Mouse (Mus musculus): ENCODE results near the gene A830018L16Rik. TPM values are rescaled to one million over a fixed set of nuclear protein-coding genes. Genes with fewer than 3 reads are reported as not detected.

A830018L16Rik gene
- polyA plus RNA-seq, 1 experiment from 2014 or later = not detected

DNA sequence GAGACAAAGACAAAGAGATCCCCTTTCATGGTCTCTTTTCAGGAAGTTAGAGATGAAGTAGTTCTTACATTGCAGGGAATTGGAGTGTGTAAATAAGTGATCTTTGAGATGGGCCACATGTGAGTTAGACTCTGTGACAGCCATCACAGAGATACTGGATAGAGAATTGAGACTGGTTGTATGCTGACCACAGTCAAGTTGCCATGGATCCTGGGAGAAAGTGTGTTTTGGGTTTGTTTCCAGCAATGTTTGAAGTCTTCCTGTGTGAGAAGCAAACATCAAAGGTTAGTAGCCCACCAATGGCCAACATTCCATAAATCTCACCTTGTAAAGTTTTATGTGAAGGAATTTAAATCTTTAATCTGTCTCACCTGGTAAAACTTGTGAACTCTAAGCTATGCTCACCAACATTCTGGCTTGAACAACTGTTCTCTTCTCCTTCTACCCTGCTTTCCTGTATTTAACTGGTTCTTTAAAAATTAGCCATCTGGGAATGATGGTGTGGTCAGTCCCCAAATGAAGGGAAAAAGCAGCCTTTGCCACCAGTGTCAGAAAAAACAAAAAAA is 330.9 kb downstream of the A830018L16Rik start:
- Histone ChIP-seq H3K27ac (ENCODE audit: low read depth) (no peak overlapping the region), H3K36me3 (replicated peaks; ENCODE audit: insufficient read depth, low read length) (no peaks in the 10 kb centered on the region), H3K4me2 (ENCODE audit: low read depth, low read length) (no peak overlapping the region), H3K27me3 (ENCODE audit: insufficient read depth, low read length) (no peaks in the 10 kb centered on the region), H3K9me3 (ENCODE audit: low read length) (no peaks in the 10 kb centered on the region), H3K4me1 (ENCODE audit: insufficient read depth) (no peaks in the 10 kb centered on the region), H3K4me3 (ENCODE audit: low read depth, low read length) (no peak overlapping the region), H3K9ac (replicated peaks) (no peak overlapping the region)
- DNase-seq = no peak
- ATAC-seq = no peak
- no peak for TF ChIP-seq CTCF (IDR thresholded peaks at IDR 0.05; ENCODE audit: low read depth)
- TF ChIP-seq EP300 (IDR thresholded peaks at IDR 0.05; ENCODE audit: low read depth) = no peak

DNA sequence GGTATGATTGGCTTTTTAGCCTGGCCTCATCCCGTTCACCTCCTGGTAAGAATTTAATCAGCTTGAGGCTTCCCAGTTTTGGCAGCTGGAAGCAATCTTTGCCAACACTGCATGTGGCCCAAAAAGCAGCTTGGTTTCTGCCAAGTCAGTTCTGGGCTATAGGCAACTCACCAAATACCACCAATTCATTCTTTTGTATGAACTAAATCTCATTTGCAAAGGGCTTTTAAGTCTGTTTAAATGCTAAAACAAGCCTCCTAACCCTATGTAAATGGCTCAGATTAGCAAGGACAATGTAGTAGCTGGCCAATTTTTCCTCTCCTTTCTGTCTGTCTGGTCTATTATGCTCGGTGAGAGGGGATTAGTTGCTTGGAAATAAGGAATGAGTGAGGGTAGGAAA is 334.5 kb downstream of the A830018L16Rik start:
- WGBS (ENCODE audit: insufficient replicate concordance) = 63% methylated on average over 2 of the region's 2 CpGs
- no peak overlapping the region for H3K27ac ChIP-seq (ENCODE audit: low read depth)
- H3K27me3 ChIP-seq (ENCODE audit: insufficient read depth, low read length) = no peaks in the 10 kb centered on the region
- no peak for TF ChIP-seq CTCF (IDR thresholded peaks at IDR 0.05; ENCODE audit: low read depth)
- no peak for TF ChIP-seq EP300 (IDR thresholded peaks at IDR 0.05; ENCODE audit: low read depth)
- no peaks in the 10 kb centered on the region for H3K9me3 ChIP-seq (ENCODE audit: low read length)
- no peaks in the 10 kb centered on the region for H3K4me1 ChIP-seq (ENCODE audit: insufficient read depth)
- no peak overlapping the region for H3K9ac ChIP-seq (replicated peaks)
- no peaks in the 10 kb centered on the region for H3K36me3 ChIP-seq (replicated peaks; ENCODE audit: insufficient read depth, low read length)
- ATAC-seq (no peak), DNase-seq (no peak)
- no peak overlapping the region for H3K4me2 ChIP-seq (ENCODE audit: low read depth, low read length)
- no peak overlapping the region for H3K4me3 ChIP-seq (ENCODE audit: low read depth, low read length)

DNA sequence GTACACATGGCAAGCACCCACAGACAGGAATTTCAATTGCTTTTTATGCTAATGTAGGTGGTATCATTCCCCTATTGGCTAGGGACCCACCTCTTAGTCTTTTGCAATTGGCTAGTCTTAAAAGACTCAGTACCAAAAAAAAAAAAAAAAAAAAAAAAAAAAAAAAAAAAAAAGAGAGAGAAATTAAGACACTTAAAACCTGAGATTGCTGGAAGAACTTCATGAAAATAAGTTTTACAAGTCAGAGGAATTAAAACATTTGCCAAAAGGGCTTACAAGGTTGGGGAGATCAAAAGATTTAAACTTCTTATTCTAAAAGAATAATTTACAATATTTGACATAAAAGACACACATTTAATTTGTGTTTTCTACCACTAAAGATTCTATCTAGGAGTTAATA is 336.2 kb downstream of the A830018L16Rik start:
- DNase-seq (no peak), ATAC-seq (no peak)
- H3K9me3 ChIP-seq (ENCODE audit: low read length) = no peaks in the 10 kb centered on the region
- TF ChIP-seq CTCF (IDR thresholded peaks at IDR 0.05; ENCODE audit: low read depth) (no peak), EP300 (IDR thresholded peaks at IDR 0.05; ENCODE audit: low read depth) (no peak)
- no peaks in the 10 kb centered on the region for H3K4me1 ChIP-seq (ENCODE audit: insufficient read depth)
- H3K27ac ChIP-seq (ENCODE audit: low read depth) = no peak overlapping the region
- H3K4me2 ChIP-seq (ENCODE audit: low read depth, low read length) = no peak overlapping the region
- no peak overlapping the region for H3K9ac ChIP-seq (replicated peaks)
- no peaks in the 10 kb centered on the region for H3K27me3 ChIP-seq (ENCODE audit: insufficient read depth, low read length)
- no peak overlapping the region for H3K4me3 ChIP-seq (ENCODE audit: low read depth, low read length)
- H3K36me3 ChIP-seq (replicated peaks; ENCODE audit: insufficient read depth, low read length) = no peaks in the 10 kb centered on the region

GRCm38 (mm10) chr1:11750607-11751006 is 336.7 kb downstream of the A830018L16Rik start:
- H3K9me3 ChIP-seq (ENCODE audit: low read length) = no peaks in the 10 kb centered on the region
- H3K4me2 ChIP-seq (ENCODE audit: low read depth, low read length) = no peak overlapping the region
- H3K27ac ChIP-seq (ENCODE audit: low read depth) = no peak overlapping the region
- no peak for DNase-seq
- no peaks in the 10 kb centered on the region for H3K27me3 ChIP-seq (ENCODE audit: insufficient read depth, low read length)
- no peaks in the 10 kb centered on the region for H3K4me1 ChIP-seq (ENCODE audit: insufficient read depth)
- TF ChIP-seq EP300 (IDR thresholded peaks at IDR 0.05; ENCODE audit: low read depth) = no peak
- no peak for TF ChIP-seq CTCF (IDR thresholded peaks at IDR 0.05; ENCODE audit: low read depth)
- no peak overlapping the region for H3K9ac ChIP-seq (replicated peaks)
- WGBS (ENCODE audit: insufficient replicate concordance) = 66% methylated on average over 2 of the region's 2 CpGs
- no peak overlapping the region for H3K4me3 ChIP-seq (ENCODE audit: low read depth, low read length)
- H3K36me3 ChIP-seq (replicated peaks; ENCODE audit: insufficient read depth, low read length) = no peaks in the 10 kb centered on the region
- ATAC-seq = no peak

DNA sequence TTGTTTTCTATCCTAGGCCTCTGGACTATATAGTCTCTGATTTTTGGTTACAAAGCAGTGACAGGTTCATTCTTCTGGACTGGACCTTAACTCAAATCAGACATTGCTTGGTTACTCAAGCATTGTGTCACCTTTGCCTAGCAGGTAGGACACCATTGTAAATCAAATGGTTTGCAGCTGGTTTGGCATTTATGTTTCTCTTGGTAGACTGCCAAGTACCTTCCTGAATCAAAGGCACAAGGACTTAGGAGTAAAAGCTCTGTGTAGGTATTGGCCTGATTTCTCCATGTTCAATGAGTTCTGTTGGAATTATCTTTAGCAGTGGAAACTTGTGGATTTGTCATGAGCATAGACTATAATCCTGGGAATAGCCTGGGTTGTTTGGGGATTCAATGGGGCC is 338.1 kb downstream of the A830018L16Rik start:
- Histone ChIP-seq H3K4me3 (ENCODE audit: low read depth, low read length) (no peak overlapping the region), H3K4me1 (ENCODE audit: insufficient read depth) (no peaks in the 10 kb centered on the region), H3K27me3 (ENCODE audit: insufficient read depth, low read length) (no peaks in the 10 kb centered on the region), H3K4me2 (ENCODE audit: low read depth, low read length) (no peak overlapping the region), H3K9ac (replicated peaks) (no peak overlapping the region), H3K9me3 (ENCODE audit: low read length) (no peaks in the 10 kb centered on the region), H3K27ac (ENCODE audit: low read depth) (no peak overlapping the region), H3K36me3 (replicated peaks; ENCODE audit: insufficient read depth, low read length) (no peaks in the 10 kb centered on the region)
- TF ChIP-seq CTCF (IDR thresholded peaks at IDR 0.05; ENCODE audit: low read depth) (no peak), EP300 (IDR thresholded peaks at IDR 0.05; ENCODE audit: low read depth) (no peak)
- ATAC-seq (no peak), DNase-seq (no peak)

DNA sequence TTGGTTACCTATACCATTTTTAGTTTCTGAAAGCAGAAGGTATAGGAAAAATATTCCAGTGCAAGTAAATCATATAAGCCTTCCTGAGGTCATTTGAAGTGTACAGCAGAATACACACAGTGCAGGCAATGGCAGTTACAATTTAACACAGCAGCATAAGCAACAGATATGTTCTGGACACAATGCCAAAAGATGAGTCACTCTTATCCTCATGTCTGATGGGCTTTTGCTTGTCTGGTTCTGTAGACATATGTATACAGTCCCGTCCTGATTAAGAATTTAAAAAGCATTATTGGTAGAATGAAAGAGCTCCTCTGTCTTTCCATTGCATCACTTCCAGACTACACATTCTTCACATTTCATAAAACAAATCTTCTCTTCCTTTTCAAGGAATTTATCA is 374.4 kb downstream of the A830018L16Rik start:
- H3K9ac ChIP-seq (replicated peaks) = no peak overlapping the region
- H3K4me3 ChIP-seq (ENCODE audit: low read depth, low read length) = no peak overlapping the region
- ATAC-seq (no peak), DNase-seq (no peak)
- no peaks in the 10 kb centered on the region for H3K36me3 ChIP-seq (replicated peaks; ENCODE audit: insufficient read depth, low read length)
- no peaks in the 10 kb centered on the region for H3K4me1 ChIP-seq (ENCODE audit: insufficient read depth)
- 63% methylated on average over 1 of the region's 1 CpGs for WGBS (ENCODE audit: insufficient replicate concordance)
- H3K27ac ChIP-seq (ENCODE audit: low read depth) = no peak overlapping the region
- TF ChIP-seq CTCF (IDR thresholded peaks at IDR 0.05; ENCODE audit: low read depth) (no peak), EP300 (IDR thresholded peaks at IDR 0.05; ENCODE audit: low read depth) (no peak)
- H3K4me2 ChIP-seq (ENCODE audit: low read depth, low read length) = no peak overlapping the region
- H3K9me3 ChIP-seq (ENCODE audit: low read length) = no peaks in the 10 kb centered on the region
- H3K27me3 ChIP-seq (ENCODE audit: insufficient read depth, low read length) = no peaks in the 10 kb centered on the region

- Histone ChIP-seq H3K27me3 (ENCODE audit: insufficient read depth, low read length) (no peaks in the 10 kb centered on the region), H3K4me1 (ENCODE audit: insufficient read depth) (no peaks in the 10 kb centered on the region), H3K36me3 (replicated peaks; ENCODE audit: insufficient read depth, low read length) (no peaks in the 10 kb centered on the region), H3K27ac (ENCODE audit: low read depth) (no peak overlapping the region), H3K4me2 (ENCODE audit: low read depth, low read length) (no peak overlapping the region), H3K4me3 (ENCODE audit: low read depth, low read length) (no peak overlapping the region), H3K9me3 (ENCODE audit: low read length) (no peaks in the 10 kb centered on the region), H3K9ac (replicated peaks) (no peak overlapping the region)
- ATAC-seq (no peak), DNase-seq (no peak)
- TF ChIP-seq CTCF (IDR thresholded peaks at IDR 0.05; ENCODE audit: low read depth) (no peak), EP300 (IDR thresholded peaks at IDR 0.05; ENCODE audit: low read depth) (no peak)
- 62% methylated on average over 2 of the region's 2 CpGs for WGBS (ENCODE audit: insufficient replicate concordance)
These were observed 378.9 kb downstream of the A830018L16Rik start for GRCm38 (mm10) chr1:11792820-11793219.
